Mouse (Mus musculus) retina, postnatal 1 day (tissue): ENCODE measurements around the gene Nsun2.
"Not testable (repeated sequence)": the region's sequence is repeated elsewhere in the genome, so short reads cannot be mapped to it uniquely, and the experiment has no call there.

Experiments used
- DNase-seq: peaks from one replicate; pipeline ENCODE4 v3.0.0-alpha.2; 2012

Nsun2 gene

GRCm38 (mm10) chr13:69555957-69556482 is 22.5 kb downstream of the Nsun2 start:
- DNase-seq = no peak

DNA sequence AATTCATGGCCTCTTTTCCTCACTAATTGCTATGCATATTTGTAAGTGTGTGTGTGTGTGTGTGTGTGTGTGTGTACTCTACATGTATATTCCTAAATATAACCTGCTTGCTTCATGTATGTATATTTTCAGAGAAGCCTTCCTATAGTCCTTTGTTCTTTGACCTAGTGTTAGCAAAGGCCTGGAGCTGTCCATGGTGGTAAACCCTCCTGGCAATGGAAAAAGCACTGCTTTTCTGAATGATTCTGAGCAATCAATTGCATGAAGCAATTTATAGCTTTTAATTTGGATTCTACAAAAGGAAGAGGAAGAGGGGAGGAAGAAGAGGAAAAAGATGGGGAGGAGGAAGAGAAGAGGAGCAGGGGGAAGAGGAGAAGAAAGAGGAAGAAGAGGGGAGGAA is 23.2 kb downstream of the Nsun2 start:
- no peak for DNase-seq

- DNase-seq = no peak
These were observed 24.6 kb downstream of the Nsun2 start for GRCm38 (mm10) chr13:69558098-69558660.

GRCm38 (mm10) chr13:69559291-69559961 is 25.9 kb downstream of the Nsun2 start:
- DNase-seq = peak; percentile 85

- no peak for DNase-seq
These were observed 28.5 kb downstream of the Nsun2 start for GRCm38 (mm10) chr13:69562004-69562403.

DNA sequence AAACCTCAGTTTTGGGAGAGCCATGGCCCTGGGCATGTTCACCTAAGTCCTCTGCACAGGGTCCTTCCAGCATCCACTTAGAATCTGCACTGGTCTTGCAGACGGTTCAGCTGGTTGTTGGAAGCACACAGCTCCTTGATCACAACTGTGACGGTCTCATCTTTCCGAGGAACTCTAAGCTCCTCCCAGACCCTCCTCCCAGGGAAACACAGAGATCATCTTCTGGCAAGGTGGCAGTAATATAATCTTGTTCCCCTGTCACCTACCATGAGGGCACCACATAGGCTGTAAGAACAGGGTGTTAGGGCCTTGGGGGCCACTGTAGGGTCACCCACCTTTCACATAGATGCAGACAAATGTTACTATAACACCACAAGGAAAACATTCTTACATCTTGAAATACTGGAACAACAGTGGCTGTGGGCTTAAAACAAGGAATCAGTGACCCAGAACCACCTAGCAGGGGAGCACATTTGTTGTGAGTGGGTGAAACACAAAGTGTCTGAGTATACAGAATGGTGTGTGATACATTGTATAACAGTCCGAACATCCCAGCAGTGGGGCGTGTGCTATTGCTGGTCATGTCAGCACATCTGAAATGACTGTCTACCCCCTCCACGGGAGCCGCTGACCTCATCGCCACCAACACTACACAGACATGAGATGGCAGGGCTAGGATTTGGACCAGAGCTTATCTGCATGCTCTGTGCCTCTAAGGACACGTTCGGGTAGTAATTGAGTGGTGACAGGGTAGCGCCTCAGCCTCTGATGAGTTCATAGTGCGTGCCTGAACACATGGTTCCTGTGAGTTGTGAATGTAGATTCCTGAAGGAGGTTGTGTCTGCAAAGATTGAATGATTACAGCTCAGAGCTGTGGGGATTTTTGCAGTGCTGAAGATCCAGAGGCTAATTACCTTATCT is 29.4 kb downstream of the Nsun2 start:
- DNase-seq = no peak

DNA sequence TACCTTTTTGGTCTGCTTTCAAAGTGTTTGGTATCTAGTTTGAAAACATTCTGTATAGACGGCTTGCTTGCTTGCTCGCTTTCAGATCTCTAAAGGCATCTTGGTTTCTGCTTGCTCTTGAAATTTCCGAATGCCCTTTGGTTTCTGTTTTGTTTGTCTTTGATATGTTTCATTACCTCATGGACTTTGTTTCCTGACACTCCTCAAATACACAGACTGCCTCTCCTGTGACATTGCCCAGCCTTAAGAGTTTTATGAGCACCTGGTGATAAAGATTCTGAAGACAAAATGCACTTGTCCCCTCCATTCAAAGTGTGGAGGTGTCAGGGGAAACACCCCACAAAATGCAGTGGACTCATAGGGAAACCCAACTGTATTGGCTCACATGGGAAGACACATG is 30.4 kb downstream of the Nsun2 start:
- DNase-seq = no peak

GRCm38 (mm10) chr13:69564573-69564972 is 31.0 kb downstream of the Nsun2 start:
- DNase-seq = no peak

DNA sequence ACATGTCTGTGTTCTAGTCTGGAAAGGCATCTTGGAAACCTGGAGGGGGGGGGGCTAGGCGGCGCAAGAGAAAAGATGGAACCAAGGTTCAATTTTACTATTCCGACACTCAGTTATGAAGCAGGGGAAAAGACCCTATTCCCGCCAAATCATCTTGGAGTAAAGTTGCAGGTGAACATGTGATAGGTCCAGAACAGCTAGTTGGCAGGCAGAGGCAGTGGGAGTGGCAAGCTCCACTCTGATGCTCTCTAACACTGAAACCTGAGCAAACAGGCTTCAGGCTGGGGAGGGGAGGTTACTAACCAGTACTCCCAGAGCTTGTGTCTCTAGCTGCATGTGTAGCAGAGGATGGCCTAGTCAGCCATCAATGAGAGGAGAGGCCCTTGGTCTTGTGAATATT is 31.9 kb downstream of the Nsun2 start:
- DNase-seq = not testable (repeated sequence)

DNA sequence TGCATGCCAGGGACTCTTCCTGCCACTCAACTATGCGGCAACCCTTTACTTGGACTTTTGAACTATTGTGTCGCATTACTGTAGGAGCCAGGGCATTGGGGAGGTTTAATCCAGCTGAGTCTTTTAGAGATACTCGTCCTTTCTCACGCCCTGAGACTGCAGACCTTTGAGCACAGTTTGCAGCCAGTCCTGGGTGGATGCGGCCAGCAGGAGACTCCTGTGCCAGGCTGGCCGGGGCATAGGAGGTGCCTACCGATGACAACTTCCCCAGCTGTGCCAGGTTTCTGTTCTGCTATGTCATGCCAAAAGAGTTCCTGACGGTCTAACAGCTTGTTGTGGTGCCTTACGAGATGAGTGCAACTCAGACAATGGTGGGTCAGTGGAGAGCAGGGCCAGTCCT is 35.7 kb downstream of the Nsun2 start:
- DNase-seq = no peak

- no peak for DNase-seq
These were observed 39.0 kb downstream of the Nsun2 start for GRCm38 (mm10) chr13:69572594-69572993.

DNA sequence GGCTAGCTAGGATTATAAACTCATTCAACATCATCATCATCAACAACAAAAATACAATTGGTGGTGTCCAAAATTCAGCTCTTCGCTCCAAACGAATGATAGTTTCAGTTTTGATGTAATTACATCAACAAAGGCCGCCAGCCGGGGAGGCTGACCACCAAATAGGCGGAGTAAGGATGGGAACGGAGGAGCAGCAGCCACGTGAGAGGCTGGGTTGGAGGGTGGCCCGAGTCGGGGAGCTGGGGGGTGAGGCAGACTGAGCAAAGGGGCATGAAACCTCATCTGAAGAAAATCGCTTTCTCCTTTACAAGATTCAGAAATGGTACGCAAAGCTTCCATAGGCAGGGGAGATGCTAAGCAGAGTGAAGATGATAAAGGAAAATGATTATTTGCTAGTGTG is 43.1 kb downstream of the Nsun2 start:
- no peak for DNase-seq

GRCm38 (mm10) chr13:69577181-69577834 is 43.8 kb downstream of the Nsun2 start:
- DNase-seq = no peak

DNA sequence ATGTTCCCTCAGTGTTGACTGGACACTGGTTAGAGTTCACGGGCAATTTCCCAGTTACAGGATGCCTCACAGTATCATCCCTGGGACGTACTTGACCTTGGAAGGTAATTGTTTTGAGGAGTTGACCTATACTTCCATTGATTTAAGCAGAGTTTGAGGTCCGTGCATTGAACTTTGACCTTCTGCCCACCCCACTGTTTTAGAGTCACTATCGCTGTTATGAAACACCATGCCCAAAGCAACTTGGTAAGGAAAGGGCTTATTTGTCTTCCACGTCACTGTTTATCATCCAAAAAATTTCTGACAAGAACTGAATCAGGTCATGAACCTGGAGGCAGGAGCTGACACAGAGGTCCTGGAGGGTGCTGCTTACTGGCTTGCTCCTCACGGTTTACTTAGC is 48.9 kb downstream of the Nsun2 start:
- DNase-seq = no peak

DNA sequence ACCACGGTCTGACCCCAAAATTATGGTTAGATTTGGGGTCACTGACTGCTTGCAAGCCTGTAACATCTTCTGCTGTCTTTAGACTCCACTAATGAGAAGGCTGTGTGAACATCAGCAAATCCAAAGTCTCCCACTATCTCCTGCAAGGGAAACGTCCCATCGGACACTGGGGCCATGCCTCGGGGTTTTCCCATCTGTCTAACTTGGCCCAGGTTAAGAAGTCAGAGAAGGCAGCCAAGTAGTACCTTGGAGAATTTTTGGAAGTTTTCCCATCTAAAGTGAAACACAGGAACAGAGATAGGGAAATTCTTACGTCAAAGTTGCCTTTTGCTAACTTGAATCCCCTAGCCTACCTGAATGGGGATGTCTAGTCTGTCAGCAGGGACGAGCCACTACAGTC is 50.0 kb downstream of the Nsun2 start:
- no peak for DNase-seq

GRCm38 (mm10) chr13:69585828-69586227 is 52.3 kb downstream of the Nsun2 start:
- DNase-seq = no peak

DNA sequence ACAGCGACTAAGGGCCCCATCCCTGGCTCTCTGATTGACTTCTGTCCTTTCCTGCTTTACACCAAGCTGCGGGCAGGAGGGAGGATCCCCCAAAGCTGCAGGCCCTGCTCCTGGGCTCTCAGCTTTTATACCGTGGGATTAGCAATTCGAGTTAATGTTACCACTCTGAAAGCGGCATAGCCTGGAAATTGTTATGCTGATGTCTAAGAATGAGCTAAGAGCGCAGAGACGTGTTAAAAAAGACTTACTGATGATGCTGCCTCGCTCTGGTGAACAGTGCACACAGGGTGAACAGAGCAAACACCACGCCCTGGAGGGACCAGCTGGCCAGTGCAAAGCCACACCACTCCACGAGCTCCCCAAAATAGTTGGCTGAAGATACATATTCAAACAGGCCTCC is 52.8 kb downstream of the Nsun2 start:
- no peak for DNase-seq

- DNase-seq = no peak
These were observed 54.3 kb downstream of the Nsun2 start for GRCm38 (mm10) chr13:69587849-69588248.

DNA sequence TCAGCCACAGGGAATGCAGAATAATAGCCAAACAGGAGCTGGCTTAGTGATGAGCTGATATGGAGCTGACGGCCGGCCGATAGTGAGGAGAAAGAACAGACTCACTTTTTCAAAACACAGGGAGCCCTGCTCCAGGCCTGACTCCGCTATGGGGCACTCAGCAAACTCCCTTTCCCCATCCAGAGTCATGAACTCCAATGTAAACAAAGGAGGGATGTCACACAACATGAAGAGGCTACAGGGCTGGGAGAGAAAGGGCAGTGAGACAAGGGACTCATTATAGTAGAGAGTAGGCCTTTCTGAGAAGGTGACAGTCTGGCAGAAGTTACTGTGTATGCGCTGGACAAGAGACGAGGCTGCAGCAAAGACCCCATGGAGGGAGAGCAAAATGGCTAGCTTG is 54.7 kb downstream of the Nsun2 start:
- DNase-seq = no peak

- no peak for DNase-seq
These were observed 57.8 kb downstream of the Nsun2 start for GRCm38 (mm10) chr13:69591338-69591737.

GRCm38 (mm10) chr13:69592226-69592625 is 58.7 kb downstream of the Nsun2 start:
- DNase-seq = no peak

GRCm38 (mm10) chr13:69593453-69593852 is 59.9 kb downstream of the Nsun2 start:
- no peak for DNase-seq

- no peak for DNase-seq
These were observed 61.2 kb downstream of the Nsun2 start for GRCm38 (mm10) chr13:69594577-69595256.
